Mouse (Mus musculus) MEL (cell line): ENCODE results near the gene Slc3a1. TPM values are rescaled to one million over a fixed set of nuclear protein-coding genes. Genes with fewer than 3 reads are reported as not detected.

Source experiments
- DNase-seq: peaks from one replicate; pipeline ENCODE4 v3.0.0; 2011; ENCODE audit warnings: low read depth, low spot score
- H3K27ac ChIP-seq: 2 replicates; pipeline ENCODE4 v1.5.1; 2012; ENCODE audit warnings: low read depth, mild to moderate bottlenecking, control low read depth, low read length, moderate library complexity; ENCODE audit not compliant: control insufficient read depth
- H3K27me3 ChIP-seq, 2 experiments: fragments of 150-350 bp in 1 of 2; sonication (generic) in 1 of 2; 2 replicates each; pipeline ENCODE4 v1.6.1; 2012; ENCODE audit warnings: low read length in 2 of 2, mild to moderate bottlenecking in 2 of 2, improper control_type of control experiment in 1 of 2, moderate library complexity in 1 of 2; ENCODE audit not compliant: insufficient read depth in 2 of 2, control insufficient read depth in 1 of 2
- H3K36me3 ChIP-seq, 2 experiments: 2 replicates each; pipeline ENCODE4 v1.6.1; 2012 to 2014; ENCODE audit warnings: low read length in 2 of 2, improper control_type of control experiment in 1 of 2, inconsistent platforms in 1 of 2, mild to moderate bottlenecking in 1 of 2; ENCODE audit not compliant: insufficient read depth in 2 of 2, control insufficient read depth in 1 of 2
- H3K4me1 ChIP-seq, 2 experiments: fragments of 150-350 bp in 1 of 2; sonication (generic) in 1 of 2; 2 replicates each; pipeline ENCODE4 v1.6.1; 2012; ENCODE audit warnings: low read length in 2 of 2, improper control_type of control experiment in 1 of 2, mild to moderate bottlenecking in 1 of 2; ENCODE audit not compliant: insufficient read depth in 2 of 2, control insufficient read depth in 1 of 2
- H3K4me3 ChIP-seq, 2 experiments: fragments of 150-350 bp in 1 of 2; sonication (generic) in 1 of 2; 2 replicates each; pipeline ENCODE4 v1.5.1; 2012; ENCODE audit warnings: low read depth in 2 of 2, low read length in 2 of 2, mild to moderate bottlenecking in 2 of 2, moderate library complexity in 2 of 2, control low read depth in 1 of 2, improper control_type of control experiment in 1 of 2; ENCODE audit not compliant: control insufficient read depth in 1 of 2, insufficient read depth in 1 of 2
- H3K79me2 ChIP-seq: 2 replicates; pipeline ENCODE4 v1.6.1; 2012; ENCODE audit warnings: mild to moderate bottlenecking, low read length, moderate library complexity; ENCODE audit not compliant: control insufficient read depth, poor library complexity, insufficient read depth
- H3K9ac ChIP-seq: 2 replicates; pipeline ENCODE4 v1.6.1; 2012; ENCODE audit warnings: low read depth, mild to moderate bottlenecking, control low read depth, low read length, moderate library complexity; ENCODE audit not compliant: control insufficient read depth, poor library complexity, severe bottlenecking
- H3K9me3 ChIP-seq: fragments of 150-350 bp; sonication (generic); replicated peaks from 2 replicates; pipeline ENCODE4 v1.6.1; 2012; ENCODE audit warnings: mild to moderate bottlenecking, low read length, improper control_type of control experiment, moderate library complexity; ENCODE audit not compliant: insufficient read depth
- CHD2 ChIP-seq: IDR thresholded peaks from 2 replicates; pipeline ENCODE4 v1.6.1; 2011; ENCODE audit warnings: low read length, improper control_type of control experiment
- CTCF ChIP-seq, 3 experiments: IDR thresholded peaks in 2 of 3; conservative IDR thresholded peaks in 1 of 3; 2 replicates each; pipeline ENCODE4 v1.5.1; 2011 to 2012; ENCODE audit warnings: low read length in 3 of 3, low read depth in 2 of 3, mild to moderate bottlenecking in 2 of 3, improper control_type of control experiment in 1 of 3, inconsistent platforms in 1 of 3, mixed read lengths in 1 of 3, moderate library complexity in 1 of 3; ENCODE audit not compliant: control insufficient read depth in 1 of 3, insufficient read depth in 1 of 3, poor library complexity in 1 of 3, severe bottlenecking in 1 of 3
- GABPA ChIP-seq: IDR thresholded peaks from 2 replicates; pipeline ENCODE4 v1.6.1; 2012; ENCODE audit warnings: low read depth, mild to moderate bottlenecking, inconsistent platforms, low read length, improper control_type of control experiment, moderate library complexity
- HCFC1 ChIP-seq: IDR thresholded peaks from 2 replicates; pipeline ENCODE4 v1.6.1; 2012; ENCODE audit warnings: low read depth, mild to moderate bottlenecking, inconsistent platforms, low read length, improper control_type of control experiment, moderate library complexity
- JUND ChIP-seq: IDR thresholded peaks from 2 replicates; pipeline ENCODE4 v1.6.1; 2011; ENCODE audit warnings: low read depth, mild to moderate bottlenecking, improper control_type of control experiment, low read length
- KAT2A ChIP-seq: conservative IDR thresholded peaks from 2 replicates; pipeline ENCODE4 v1.6.1; 2012; ENCODE audit warnings: low read depth, low read length, improper control_type of control experiment, inconsistent platforms
- MAFK ChIP-seq: IDR thresholded peaks from 2 replicates; pipeline ENCODE4 v1.6.1; 2011; ENCODE audit warnings: low read depth, mild to moderate bottlenecking, low read length, improper control_type of control experiment, borderline replicate concordance
- MAX ChIP-seq: IDR thresholded peaks from 2 replicates; pipeline ENCODE4 v1.6.1; 2011; ENCODE audit warnings: low read length, improper control_type of control experiment
- MAZ ChIP-seq: IDR thresholded peaks from 2 replicates; pipeline ENCODE4 v1.6.1; 2012; ENCODE audit warnings: low read depth, mild to moderate bottlenecking, inconsistent platforms, low read length, improper control_type of control experiment
- MEF2A ChIP-seq: IDR thresholded peaks from 2 replicates; pipeline ENCODE4 v1.6.1; 2014; ENCODE audit warnings: low read depth, mild to moderate bottlenecking, inconsistent platforms, low read length, improper control_type of control experiment; ENCODE audit not compliant: poor library complexity, insufficient replicate concordance, severe bottlenecking; ENCODE audit errors: extremely low read depth
- MYC ChIP-seq: IDR thresholded peaks from 2 replicates; pipeline ENCODE4 v1.6.1; 2011; ENCODE audit warnings: low read depth, mild to moderate bottlenecking, low read length, improper control_type of control experiment, moderate library complexity
- POLR2AphosphoS2 ChIP-seq: IDR thresholded peaks from 2 replicates; pipeline ENCODE4 v1.6.1; 2011; ENCODE audit warnings: low read length, improper control_type of control experiment
- POLR2AphosphoS5 ChIP-seq: IDR thresholded peaks from 2 replicates; pipeline ENCODE4 v1.6.1; 2012; ENCODE audit warnings: low read depth, borderline replicate concordance, mild to moderate bottlenecking, inconsistent platforms, low read length, moderate library complexity, mixed read lengths
- RAD21 ChIP-seq: IDR thresholded peaks from 2 replicates; pipeline ENCODE4 v1.6.1; 2011; ENCODE audit warnings: mild to moderate bottlenecking, low read depth, low read length, improper control_type of control experiment
- SMC3 ChIP-seq: IDR thresholded peaks from 2 replicates; pipeline ENCODE4 v1.6.1; 2011; ENCODE audit warnings: low read depth, low read length, improper control_type of control experiment
- TAL1 ChIP-seq: IDR thresholded peaks from 2 replicates; pipeline ENCODE4 v1.6.1; 2012; ENCODE audit warnings: mild to moderate bottlenecking, inconsistent platforms, low read length, moderate library complexity, mixed read lengths
- UBTF ChIP-seq: IDR thresholded peaks from 2 replicates; pipeline ENCODE4 v1.6.1; 2012; ENCODE audit warnings: low read depth, mild to moderate bottlenecking, inconsistent platforms, low read length, improper control_type of control experiment, moderate library complexity, borderline replicate concordance; ENCODE audit not compliant: insufficient read depth
- ZC3H11A ChIP-seq: IDR thresholded peaks from 2 replicates; pipeline ENCODE4 v1.6.1; 2012; ENCODE audit warnings: low read depth, mild to moderate bottlenecking, inconsistent platforms, low read length, improper control_type of control experiment
- ZKSCAN1 ChIP-seq: IDR thresholded peaks from 2 replicates; pipeline ENCODE4 v1.6.1; 2012; ENCODE audit warnings: low read depth, mild to moderate bottlenecking, inconsistent platforms, low read length, improper control_type of control experiment, moderate library complexity
- ZMIZ1 ChIP-seq: IDR thresholded peaks from 2 replicates; pipeline ENCODE4 v1.6.1; 2012; ENCODE audit warnings: low read depth, mild to moderate bottlenecking, inconsistent platforms, low read length, improper control_type of control experiment, moderate library complexity
- polyA plus RNA-seq, 2 experiments: library from polyadenylated mRNA; stranded (reverse) in 1 of 2; unstranded in 1 of 2; fragments of >175 nt in 1 of 2; fragments of >200 nt in 1 of 2; gene quantifications; 2 replicates each; pipeline versions ENCODE4 v1.2.1 to v1.2.4; 2012; ENCODE audit warnings: low replicate concordance in 2 of 2, low read depth in 1 of 2; ENCODE audit not compliant: insufficient read length in 2 of 2, insufficient read depth in 1 of 2, missing spikeins in 1 of 2
- total RNA-seq: library from RNA; depleted of rRNA; stranded (reverse); fragments of 300-350 nt; gene quantifications from 2 replicates; pipeline ENCODE4 v1.2.3, GENCODE M21; 2012

Gene Slc3a1
- total and polyA plus RNA-seq, 3 experiments: 0.08 TPM; not detected in 1

- no peak for DNase-seq
- Histone ChIP-seq H3K4me1 (no peaks in the 10 kb centered on the region), H3K9ac (no peak overlapping the region), H3K27me3 (no peaks in the 10 kb centered on the region), H3K79me2 (no peaks in the 10 kb centered on the region), H3K4me3 (no peak overlapping the region), H3K27ac (no peak overlapping the region), H3K36me3 (no peaks in the 10 kb centered on the region; a peak in 1 of 4 replicates), H3K9me3 (no peaks in the 10 kb centered on the region)
- TF ChIP-seq SMC3 (no peak), CTCF (IDR thresholded peaks at IDR 0.05 in 2 of 3, conservative IDR thresholded peaks at IDR 0.05 in 1 of 3; ENCODE audit: control insufficient read depth in 1 of 3, insufficient read depth in 1 of 3, low read depth in 2 of 3, low read length in 3 of 3, poor library complexity in 1 of 3, severe bottlenecking in 1 of 3) (no peak), MEF2A (no peak), JUND (no peak), MAFK (no peak), ZC3H11A (no peak), POLR2AphosphoS2 (no peak), ZMIZ1 (no peak), MAZ (no peak), KAT2A (no peak), HCFC1 (no peak), TAL1 (no peak), POLR2AphosphoS5 (no peak), ZKSCAN1 (no peak), GABPA (no peak), MYC (no peak)
Observed at GRCm38 (mm10) chr17:85072383-85072782, 44.2 kb downstream of the Slc3a1 start.

GRCm38 (mm10) chr17:85073214-85073613 is 45.0 kb downstream of the Slc3a1 start:
- Histone ChIP-seq H3K27ac (no peak overlapping the region), H3K36me3 (no peaks in the 10 kb centered on the region; a peak in 1 of 4 replicates), H3K4me3 (no peak overlapping the region), H3K79me2 (no peaks in the 10 kb centered on the region), H3K27me3 (no peaks in the 10 kb centered on the region), H3K9me3 (no peaks in the 10 kb centered on the region), H3K9ac (no peak overlapping the region), H3K4me1 (no peaks in the 10 kb centered on the region)
- TF ChIP-seq ZKSCAN1 (no peak), POLR2AphosphoS5 (no peak), MAX (no peak), RAD21 (no peak), TAL1 (no peak), UBTF (no peak), CHD2 (no peak), ZMIZ1 (no peak)
- DNase-seq: no peak
